Mouse (Mus musculus): ENCODE measurements at regions not wholly inside any gene's neighbourhood (a gene's known extent, or its start where the extent isn't known, plus 50 kb on each side); places are given as distances from the start of the nearest gene placed in this dataset.
"Not testable (repeated sequence)": the region's sequence is repeated elsewhere in the genome, so short reads cannot be mapped to it uniquely, and the experiment has no call there.

DNA sequence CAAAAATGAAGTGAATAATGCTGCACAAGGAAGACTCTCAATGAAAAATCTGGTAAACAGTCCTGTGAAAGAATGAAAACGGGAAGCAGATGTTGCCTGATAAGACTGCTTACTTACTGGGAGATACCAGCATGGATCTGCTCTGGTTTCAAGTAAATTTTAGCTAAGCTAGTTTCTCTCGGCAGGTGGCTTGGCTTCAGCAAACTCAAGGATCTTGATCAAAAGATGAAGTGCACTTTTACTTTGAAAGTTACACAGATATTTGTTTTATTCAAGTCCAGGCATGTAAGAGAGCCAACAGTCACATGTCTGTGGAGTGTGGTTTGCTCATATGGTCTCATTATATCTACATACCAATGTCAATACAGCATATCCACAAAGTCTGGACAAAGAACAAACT is 451.5 kb upstream of the Akr1e1 start:
- Histone ChIP-seq H3K9ac (no peak overlapping the region), H3K4me2 (no peak overlapping the region), H3K9me3 (no peaks in the 10 kb centered on the region), H3K27me3 (no peaks in the 10 kb centered on the region), H3K27ac (no peak overlapping the region), H3K4me1 (0 out of 2 replicates have a peak, but pooled peaks cover 6% of the 10 kb centered on the region), H3K36me3 (no peaks in the 10 kb centered on the region), H3K4me3 (no peak overlapping the region)
- WGBS = 15% methylated on average over 2 of the region's 2 CpGs
- no peak for ATAC-seq (ENCODE audit: insufficient number of reproducible peaks, insufficient read depth, low FRiP score, low TSS enrichment, low read depth)

DNA sequence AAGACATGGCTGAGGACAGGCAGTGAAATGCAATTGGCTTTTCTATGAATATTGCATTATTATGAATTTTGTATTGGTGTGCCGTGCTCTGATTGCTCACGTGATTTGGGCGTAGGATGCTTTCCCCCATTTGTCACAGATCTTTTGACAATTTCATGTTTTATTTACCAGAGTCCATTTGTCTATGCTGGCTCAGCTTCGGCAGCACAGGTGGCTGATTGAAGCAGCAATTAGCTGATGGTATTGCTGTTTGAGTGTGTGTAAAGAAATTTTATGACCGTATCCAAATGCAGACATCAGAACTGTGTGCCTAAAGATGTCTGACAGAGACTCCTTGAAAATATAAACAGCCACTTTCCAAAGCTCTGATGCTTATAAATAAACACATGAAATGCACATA is 498.5 kb upstream of the Akr1e1 start:
- no peaks in the 10 kb centered on the region for H3K27me3 ChIP-seq
- no peak overlapping the region for H3K4me3 ChIP-seq
- H3K4me1 ChIP-seq = no peaks in the 10 kb centered on the region
- H3K36me3 ChIP-seq = no peaks in the 10 kb centered on the region
- no peak overlapping the region for H3K4me2 ChIP-seq
- no peak for ATAC-seq (ENCODE audit: insufficient number of reproducible peaks, insufficient read depth, low FRiP score, low TSS enrichment, low read depth)
- H3K27ac ChIP-seq = no peak overlapping the region
- no peak overlapping the region for H3K9ac ChIP-seq
- no peaks in the 10 kb centered on the region for H3K9me3 ChIP-seq
- 73% methylated on average over 5 of the region's 5 CpGs for WGBS

DNA sequence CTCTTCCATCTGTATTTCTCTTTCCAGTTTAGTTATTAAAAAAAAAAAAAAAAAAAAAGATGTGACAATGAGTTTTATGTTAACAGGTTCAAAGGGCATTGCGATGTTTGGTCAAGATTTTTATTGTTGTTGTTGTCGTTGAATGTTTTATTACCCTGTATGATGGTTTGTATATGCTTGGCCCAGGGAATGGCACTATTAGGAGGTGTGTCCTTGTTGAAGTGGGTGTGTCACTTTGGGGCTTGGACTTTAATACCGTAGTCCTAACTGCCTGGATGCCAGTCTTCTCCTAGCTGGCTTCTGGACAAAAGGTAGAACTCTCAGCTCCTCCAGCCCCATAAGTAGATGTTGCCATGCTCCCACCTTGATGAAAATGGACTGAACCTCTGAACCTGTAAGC is 545.9 kb upstream of the Akr1e1 start:
- WGBS = 96% methylated on average over 3 of the region's 3 CpGs
- H3K27ac ChIP-seq = no peak overlapping the region

DNA sequence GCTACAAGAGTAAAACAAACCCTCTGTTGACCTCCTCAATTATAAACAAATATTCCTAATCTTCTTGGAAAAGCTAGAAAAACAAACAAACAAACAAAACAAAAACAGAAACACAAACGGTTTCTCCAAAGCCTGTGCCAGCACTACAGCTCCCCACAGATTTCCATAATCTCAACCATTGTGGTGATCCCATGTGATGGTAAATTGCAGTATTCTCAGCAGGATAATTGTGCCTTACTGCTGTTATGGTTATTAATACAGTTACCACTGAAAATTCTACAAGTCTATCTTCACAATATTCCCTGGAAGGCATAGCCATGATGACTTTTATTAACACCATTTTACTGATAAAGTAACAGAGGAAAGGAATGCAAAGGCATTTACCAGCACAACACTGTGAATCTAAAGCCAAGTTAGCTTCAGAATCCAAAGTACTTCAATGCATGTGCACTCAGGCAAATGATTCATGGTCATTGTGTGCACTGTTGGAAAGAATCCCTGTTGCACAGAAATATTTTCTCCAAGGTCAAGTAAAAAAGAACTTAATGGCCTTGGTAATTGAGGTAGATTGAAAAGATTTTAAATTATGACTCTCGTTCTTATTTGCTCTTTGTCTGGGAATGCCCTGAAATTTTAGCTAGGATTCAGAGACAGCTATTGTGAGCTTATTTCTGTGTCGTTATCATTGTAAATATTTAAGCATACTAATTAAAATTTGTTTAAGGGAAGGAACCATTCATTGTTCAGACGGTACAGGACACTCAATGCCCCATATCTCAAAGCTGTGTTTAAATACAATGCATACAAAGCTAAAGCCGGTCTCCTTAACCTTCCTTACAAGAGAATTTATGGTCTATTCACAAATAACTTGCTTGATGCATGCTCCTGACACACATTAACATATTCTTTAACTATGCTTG is 551.1 kb upstream of the Akr1e1 start:
- Histone ChIP-seq H3K27me3 (no peaks in the 10 kb centered on the region), H3K27ac (no peak overlapping the region), H3K4me3 (no peak overlapping the region), H3K4me2 (no peak overlapping the region), H3K4me1 (no peaks in the 10 kb centered on the region), H3K9me3 (no peaks in the 10 kb centered on the region), H3K9ac (no peak overlapping the region), H3K36me3 (no peaks in the 10 kb centered on the region)
- 67% methylated on average over 5 of the region's 5 CpGs for WGBS
- ATAC-seq (ENCODE audit: insufficient number of reproducible peaks, insufficient read depth, low FRiP score, low TSS enrichment, low read depth) = no peak

More for the DNA sequence above, 545.9 kb upstream of the Akr1e1 start:
- H3K36me3 ChIP-seq = no peaks in the 10 kb centered on the region
- no peak overlapping the region for H3K9ac ChIP-seq
- no peaks in the 10 kb centered on the region for H3K9me3 ChIP-seq
- no peak overlapping the region for H3K4me3 ChIP-seq
- no peaks in the 10 kb centered on the region for H3K4me1 ChIP-seq
- H3K27me3 ChIP-seq = no peaks in the 10 kb centered on the region
- ATAC-seq (ENCODE audit: insufficient number of reproducible peaks, insufficient read depth, low FRiP score, low TSS enrichment, low read depth) = no peak
- H3K4me2 ChIP-seq = no peak overlapping the region

DNA sequence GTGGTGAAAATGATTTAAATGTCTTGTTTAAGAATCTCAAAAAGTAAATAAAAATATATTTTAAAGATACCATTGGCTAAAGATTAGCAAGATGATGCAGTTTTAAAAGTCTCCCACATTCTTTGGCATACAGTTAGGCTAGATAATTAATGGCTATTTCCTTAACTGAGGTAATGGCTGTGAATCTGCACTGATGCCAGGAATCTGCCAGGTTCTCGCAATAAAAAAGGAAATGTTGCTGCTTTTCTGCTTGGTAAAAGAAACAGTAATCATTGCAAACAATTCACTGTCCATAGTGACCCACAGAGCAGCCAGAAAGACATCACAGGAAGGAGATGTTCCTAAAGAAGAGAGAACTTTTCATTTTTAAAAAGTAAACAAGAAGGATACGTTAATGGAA is 557.7 kb upstream of the Akr1e1 start:
- Histone ChIP-seq H3K4me1 (no peaks in the 10 kb centered on the region), H3K4me3 (no peak overlapping the region), H3K9ac (no peak overlapping the region), H3K4me2 (no peak overlapping the region), H3K36me3 (no peaks in the 10 kb centered on the region), H3K9me3 (no peaks in the 10 kb centered on the region), H3K27me3 (no peaks in the 10 kb centered on the region), H3K27ac (no peak overlapping the region)
- WGBS = 83% methylated on average over 2 of the region's 2 CpGs
- no peak for ATAC-seq (ENCODE audit: insufficient number of reproducible peaks, insufficient read depth, low FRiP score, low TSS enrichment, low read depth)

DNA sequence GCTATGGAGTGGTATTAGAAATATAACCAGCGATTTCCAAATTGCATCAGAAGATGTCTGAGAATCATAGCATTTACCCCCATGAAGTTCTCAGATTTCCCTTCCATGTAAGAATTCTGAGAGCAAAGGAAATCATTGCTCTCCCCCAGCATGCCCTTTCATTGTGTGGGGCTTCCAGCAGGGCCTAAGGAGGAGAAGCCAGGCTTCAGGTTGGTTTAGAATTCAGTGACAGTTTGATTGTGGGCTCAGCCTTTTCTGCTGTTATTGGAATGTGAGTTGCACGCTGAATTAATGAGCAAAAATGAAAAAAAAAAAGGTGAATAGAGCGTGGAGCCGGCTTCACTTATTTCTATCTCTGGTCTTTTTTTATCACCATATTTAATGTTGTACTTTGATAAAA is 570.0 kb upstream of the Akr1e1 start:
- Histone ChIP-seq H3K4me1 (no peaks in the 10 kb centered on the region), H3K27me3 (no peaks in the 10 kb centered on the region), H3K4me3 (no peak overlapping the region), H3K36me3 (no peaks in the 10 kb centered on the region), H3K4me2 (no peak overlapping the region), H3K9ac (no peak overlapping the region), H3K27ac (no peak overlapping the region), H3K9me3 (no peaks in the 10 kb centered on the region)
- 63% methylated on average over 4 of the region's 4 CpGs for WGBS
- ATAC-seq (ENCODE audit: insufficient number of reproducible peaks, insufficient read depth, low FRiP score, low TSS enrichment, low read depth) = no peak

DNA sequence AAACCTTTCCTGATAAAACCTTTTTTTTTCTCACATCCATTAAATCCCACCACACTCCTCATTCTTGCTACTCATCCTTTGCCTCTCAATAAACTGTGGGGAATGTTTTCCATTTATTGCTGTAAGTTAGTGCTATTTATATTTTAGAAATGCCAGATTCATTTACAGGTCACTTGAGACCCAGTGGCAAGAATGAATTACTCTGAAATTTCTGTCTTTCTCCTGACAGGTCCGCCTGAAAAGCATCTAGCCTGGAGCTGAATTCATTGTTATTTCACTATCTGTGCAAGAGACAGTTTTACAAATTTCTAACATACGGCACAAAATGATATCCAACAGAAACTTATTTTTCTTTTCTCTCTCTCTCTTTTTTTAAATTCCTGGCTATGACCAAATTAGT is 570.6 kb upstream of the Akr1e1 start:
- Histone ChIP-seq H3K4me2 (no peak overlapping the region), H3K9me3 (no peaks in the 10 kb centered on the region), H3K27ac (no peak overlapping the region), H3K4me1 (no peaks in the 10 kb centered on the region), H3K36me3 (no peaks in the 10 kb centered on the region), H3K27me3 (no peaks in the 10 kb centered on the region), H3K4me3 (no peak overlapping the region), H3K9ac (no peak overlapping the region)
- WGBS = 27% methylated on average over 2 of the region's 2 CpGs
- ATAC-seq (ENCODE audit: insufficient number of reproducible peaks, insufficient read depth, low FRiP score, low TSS enrichment, low read depth) = no peak

DNA sequence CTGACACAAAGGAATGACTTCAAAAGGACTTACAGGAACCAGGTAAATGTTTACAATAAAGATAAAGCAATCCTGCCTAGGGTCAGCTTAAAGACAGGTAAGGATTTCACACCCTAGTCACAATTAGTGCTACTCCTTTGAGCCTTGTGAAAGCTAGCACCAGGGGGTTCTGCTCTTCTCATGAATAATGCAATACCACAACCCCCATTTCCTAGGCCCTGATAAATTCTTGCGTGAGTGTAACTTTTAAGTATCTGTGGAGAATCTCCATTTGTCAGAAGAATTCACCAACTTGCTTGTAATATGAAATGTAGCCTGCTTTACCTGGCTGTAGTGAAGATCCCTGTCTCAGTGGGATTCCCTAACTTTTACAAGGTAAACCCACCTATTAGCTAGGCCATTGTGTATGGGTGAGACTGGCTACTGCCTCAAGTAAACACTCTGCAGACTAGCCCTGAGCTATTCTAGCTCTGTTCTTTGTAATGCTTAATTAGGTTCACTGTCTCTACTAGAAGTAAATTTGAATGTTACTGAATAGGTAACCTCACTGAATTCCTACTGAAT is 576.3 kb upstream of the Akr1e1 start:
- WGBS = 48% methylated on average over 1 of the region's 1 CpGs
- H3K36me3 ChIP-seq; ATAC-seq (ENCODE audit: insufficient number of reproducible peaks, insufficient read depth, low FRiP score, low TSS enrichment, low read depth); H3K4me3 ChIP-seq; H3K27me3 ChIP-seq; H3K27ac ChIP-seq; H3K9ac ChIP-seq; H3K4me1 ChIP-seq; H3K4me2 ChIP-seq; H3K9me3 ChIP-seq: not testable (repeated sequence)

DNA sequence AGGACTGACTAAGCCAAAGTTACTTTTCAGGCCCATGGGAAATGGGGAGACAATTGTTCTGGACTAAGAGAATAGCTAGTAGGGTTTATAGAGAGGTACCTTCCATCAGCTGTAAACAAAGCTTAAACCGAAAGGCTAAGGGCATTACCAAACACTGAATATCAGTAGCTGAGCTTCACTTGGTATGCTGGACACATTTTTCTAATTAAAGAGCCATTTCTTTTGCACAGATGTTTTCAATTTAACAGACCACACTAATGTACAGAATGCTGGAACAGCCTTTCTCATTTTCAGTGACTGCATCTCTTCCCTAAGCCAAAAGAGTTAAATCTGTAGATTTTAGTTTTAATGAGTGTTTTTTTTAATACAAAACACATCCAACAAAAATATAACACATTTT is 593.8 kb upstream of the Akr1e1 start:
- Histone ChIP-seq H3K27me3 (no peaks in the 10 kb centered on the region), H3K9me3 (no peaks in the 10 kb centered on the region), H3K9ac (no peak overlapping the region), H3K27ac (peak overlapping the region; percentile 63; the same call in 1 of the 2 replicates), H3K4me3 (no peak overlapping the region), H3K4me2 (0 out of 2 replicates have a peak overlapping the region, but pooled peaks have one; percentile 24), H3K4me1 (peaks cover 3% of the 10 kb centered on the region; the same call in 1 of the 2 replicates), H3K36me3 (no peaks in the 10 kb centered on the region)
- ATAC-seq (ENCODE audit: insufficient number of reproducible peaks, insufficient read depth, low FRiP score, low TSS enrichment, low read depth) = no peak
- 24% methylated on average over 1 of the region's 1 CpGs for WGBS

DNA sequence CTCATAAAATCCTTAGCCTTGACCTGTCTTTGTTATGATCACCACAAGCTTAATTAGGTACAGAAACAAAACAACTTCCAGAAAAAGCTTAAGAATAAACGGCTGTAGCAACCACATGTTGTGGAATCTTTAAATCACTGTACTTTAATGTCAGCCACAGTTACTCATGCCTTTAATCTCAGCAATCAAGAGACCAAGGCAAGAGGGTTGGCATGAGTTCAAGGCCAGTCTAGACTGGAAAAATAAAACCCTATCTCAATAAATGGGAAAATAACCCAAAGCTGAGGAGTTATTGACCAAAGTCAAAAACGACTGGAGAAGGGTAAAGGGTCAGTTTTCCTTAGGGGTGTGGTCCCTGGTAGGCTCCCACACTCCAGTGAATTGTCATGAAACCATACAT is 595.2 kb upstream of the Akr1e1 start:
- Histone ChIP-seq H3K9me3 (no peaks in the 10 kb centered on the region), H3K9ac (no peak overlapping the region), H3K27me3 (no peaks in the 10 kb centered on the region), H3K4me2 (no peak overlapping the region), H3K4me3 (no peak overlapping the region), H3K4me1 (peaks cover 3% of the 10 kb centered on the region; the same call in 1 of the 2 replicates), H3K27ac (no peak overlapping the region), H3K36me3 (no peaks in the 10 kb centered on the region)
- 20% methylated on average over 2 of the region's 2 CpGs for WGBS
- no peak for ATAC-seq (ENCODE audit: insufficient number of reproducible peaks, insufficient read depth, low FRiP score, low TSS enrichment, low read depth)

DNA sequence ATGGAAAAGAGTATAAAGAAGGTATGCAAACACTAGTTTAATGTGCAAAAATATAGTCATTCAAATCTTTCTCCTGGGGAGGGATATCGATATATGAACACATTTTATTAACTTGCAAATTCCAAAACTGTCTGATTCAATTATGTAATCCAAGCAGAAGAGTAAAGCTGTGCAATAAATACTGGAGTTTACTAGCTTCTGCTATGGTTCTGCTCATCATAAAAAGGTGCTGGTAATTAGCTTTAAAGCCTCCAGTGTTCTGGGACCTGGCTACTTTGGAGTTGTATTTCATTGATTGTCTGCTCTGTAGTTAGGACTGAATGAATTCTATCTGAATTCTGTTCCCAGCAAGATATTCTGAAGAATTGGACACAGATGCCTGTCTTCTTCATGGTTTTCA is 602.7 kb upstream of the Akr1e1 start:
- ATAC-seq (ENCODE audit: insufficient number of reproducible peaks, insufficient read depth, low FRiP score, low TSS enrichment, low read depth) = no peak
- Histone ChIP-seq H3K27ac (no peak overlapping the region), H3K4me1 (peaks cover 3% of the 10 kb centered on the region; the same call in 1 of the 2 replicates), H3K4me2 (no peak overlapping the region), H3K36me3 (no peaks in the 10 kb centered on the region), H3K27me3 (no peaks in the 10 kb centered on the region), H3K9me3 (no peaks in the 10 kb centered on the region), H3K9ac (no peak overlapping the region), H3K4me3 (no peak overlapping the region)
- 22% methylated on average over 1 of the region's 1 CpGs for WGBS

DNA sequence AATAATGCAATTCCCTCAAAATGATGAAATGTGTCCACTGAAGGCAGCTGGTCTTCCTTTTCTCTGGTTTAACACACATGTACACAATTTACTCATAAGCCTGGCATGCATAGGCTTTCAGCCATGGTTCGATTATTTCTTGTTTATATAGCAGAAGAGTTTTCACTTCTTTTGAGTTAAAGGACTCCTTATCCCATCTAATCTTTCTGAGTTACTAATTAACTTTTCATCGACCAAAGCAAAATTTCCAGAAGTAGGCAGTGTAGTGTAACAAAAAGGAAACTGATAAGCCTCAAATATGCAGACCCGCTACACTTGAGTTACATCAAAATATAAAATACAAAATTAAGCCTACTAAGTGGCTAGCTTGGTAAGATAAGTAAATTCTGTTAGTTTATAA is 620.5 kb upstream of the Akr1e1 start:
- 32% methylated on average over 3 of the region's 3 CpGs for WGBS
- Histone ChIP-seq H3K36me3 (no peaks in the 10 kb centered on the region), H3K9ac (no peak overlapping the region), H3K9me3 (no peaks in the 10 kb centered on the region), H3K27me3 (no peaks in the 10 kb centered on the region), H3K4me1 (no peaks in the 10 kb centered on the region), H3K4me2 (no peak overlapping the region), H3K27ac (no peak overlapping the region), H3K4me3 (no peak overlapping the region)
- no peak for ATAC-seq (ENCODE audit: insufficient number of reproducible peaks, insufficient read depth, low FRiP score, low TSS enrichment, low read depth)

Data from embryonic facial prominence, embryonic 13.5 days (tissue).